Mouse (Mus musculus) small intestine, adult 2 months (tissue): ENCODE measurements at regions not wholly inside any gene's neighbourhood (a gene's known extent, or its start where the extent isn't known, plus 50 kb on each side); places are given as distances from the start of the nearest gene placed in this dataset.

ENCODE experiments used
- H3K27ac ChIP-seq: fragments of 200-500 bp; 2 replicates; pipeline ENCODE4 v1.5.1; 2012; ENCODE audit warnings: low read depth, low read length, control low read depth, inconsistent platforms; ENCODE audit not compliant: insufficient read depth
- H3K27me3 ChIP-seq: fragments of 200-500 bp; 2 replicates; pipeline ENCODE4 v1.6.1; 2012; ENCODE audit warnings: mild to moderate bottlenecking, moderate library complexity, low read length, inconsistent platforms; ENCODE audit not compliant: control insufficient read depth, insufficient read depth
- H3K36me3 ChIP-seq: fragments of 200-500 bp; 2 replicates; pipeline ENCODE4 v1.6.1; 2012; ENCODE audit warnings: mild to moderate bottlenecking, low read length, control low read depth, inconsistent platforms; ENCODE audit not compliant: control insufficient read depth, insufficient read depth
- H3K4me1 ChIP-seq: fragments of 200-500 bp; 2 replicates; pipeline ENCODE4 v1.6.1; 2012; ENCODE audit warnings: low read length, inconsistent platforms, mixed read lengths; ENCODE audit not compliant: control insufficient read depth, insufficient read depth, insufficient read length
- H3K4me3 ChIP-seq: fragments of 200-500 bp; 2 replicates; pipeline ENCODE4 v1.5.1; 2012; ENCODE audit warnings: low read depth, mild to moderate bottlenecking, control low read depth, inconsistent platforms, low read length, moderate library complexity
- CTCF ChIP-seq: fragments of 200-500 bp; IDR thresholded peaks from 2 replicates; pipeline ENCODE4 v1.5.1; 2012; ENCODE audit warnings: low read depth, mild to moderate bottlenecking, control low read depth, inconsistent platforms, low read length, moderate library complexity, mixed read lengths; ENCODE audit not compliant: insufficient replicate concordance, insufficient read length; ENCODE audit errors: extremely low read depth
- POLR2A ChIP-seq: fragments of 200-500 bp; IDR thresholded peaks from 2 replicates; pipeline ENCODE4 v1.6.1; 2012; ENCODE audit warnings: low read depth, mild to moderate bottlenecking, control low read depth, inconsistent platforms, low read length, moderate library complexity
- WGBS: fragments of 180-500 bp; shearing (Covaris S2); methylation state at CpG from one replicate; pipeline ENCODE4 v1.1.7; 2018; 5-methylcytosine and 5-hydroxymethylcytosine counted together

- no peaks in the 10 kb centered on the region for H3K36me3 ChIP-seq
- 66% methylated on average over 4 of the region's 4 CpGs for WGBS
- no peak overlapping the region for H3K4me3 ChIP-seq
- H3K4me1 ChIP-seq: no peaks in the 10 kb centered on the region
- no peak for TF ChIP-seq CTCF
- TF ChIP-seq POLR2A: no peak
- H3K27me3 ChIP-seq: no peaks in the 10 kb centered on the region
- H3K27ac ChIP-seq: no peak overlapping the region
Observed at GRCm38 (mm10) chr3:119915984-119916865, 132.0 kb upstream of the Ptbp2 start.

DNA sequence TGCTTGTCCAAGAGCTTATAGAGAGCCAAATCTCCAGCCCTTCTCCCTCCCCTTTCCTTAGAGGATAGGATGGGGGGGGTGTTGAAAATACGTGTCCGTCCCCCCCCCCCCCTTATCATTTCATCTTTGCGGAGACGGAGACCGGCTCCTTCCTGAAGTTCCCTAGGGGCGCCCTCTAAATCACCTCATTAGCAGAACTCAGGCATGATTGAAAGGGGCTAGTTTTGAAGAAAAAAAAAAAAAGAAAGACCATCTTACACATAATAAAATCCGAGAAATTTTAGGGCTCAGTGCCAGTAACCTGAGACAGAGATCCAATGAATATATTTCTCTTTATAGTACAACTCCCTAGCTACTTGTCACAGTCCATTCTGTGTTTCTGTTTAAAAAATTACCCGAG lies 127.3 kb upstream of the Ptbp2 start:
- H3K4me1 ChIP-seq: no peaks in the 10 kb centered on the region
- no peaks in the 10 kb centered on the region for H3K36me3 ChIP-seq
- 69% methylated on average over 8 of the region's 8 CpGs for WGBS
- H3K27ac ChIP-seq: no peak overlapping the region
- TF ChIP-seq POLR2A (no peak), CTCF (no peak)
- H3K27me3 ChIP-seq: no peaks in the 10 kb centered on the region
- H3K4me3 ChIP-seq: no peak overlapping the region

DNA sequence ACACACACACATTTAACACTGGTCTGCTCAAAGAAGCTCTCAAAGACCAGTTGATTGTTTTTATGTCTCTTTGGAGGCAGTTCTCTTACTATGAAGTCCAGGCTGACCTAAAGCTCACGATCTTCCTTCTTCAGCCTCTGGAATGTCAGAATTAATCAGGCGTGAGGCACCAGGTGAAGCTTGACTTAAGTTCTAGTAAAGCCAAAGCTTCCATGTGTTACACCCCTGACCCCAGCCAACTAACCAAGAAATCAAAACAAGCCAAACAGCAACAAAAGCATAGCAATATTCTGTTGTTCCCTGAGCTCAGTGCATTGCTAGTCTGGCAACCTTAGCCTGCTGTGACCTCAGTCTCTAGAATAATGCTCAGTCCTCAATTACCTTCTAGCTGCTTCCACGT lies 120.0 kb upstream of the Ptbp2 start:
- WGBS: 62% methylated on average over 3 of the region's 3 CpGs
- no peaks in the 10 kb centered on the region for H3K4me1 ChIP-seq
- no peak overlapping the region for H3K27ac ChIP-seq
- no peaks in the 10 kb centered on the region for H3K27me3 ChIP-seq
- no peaks in the 10 kb centered on the region for H3K36me3 ChIP-seq
- no peak overlapping the region for H3K4me3 ChIP-seq
- no peak for TF ChIP-seq CTCF
- no peak for TF ChIP-seq POLR2A

- Histone ChIP-seq H3K4me1 (no peaks in the 10 kb centered on the region), H3K27ac (no peak overlapping the region), H3K27me3 (no peaks in the 10 kb centered on the region), H3K4me3 (no peak overlapping the region), H3K36me3 (no peaks in the 10 kb centered on the region)
- 78% methylated on average over 3 of the region's 3 CpGs for WGBS
- TF ChIP-seq CTCF (no peak), POLR2A (no peak)
Observed at GRCm38 (mm10) chr3:119895141-119895540, 110.9 kb upstream of the Ptbp2 start.

GRCm38 (mm10) chr3:119894035-119894434 lies 109.8 kb upstream of the Ptbp2 start:
- no peak overlapping the region for H3K4me3 ChIP-seq
- TF ChIP-seq POLR2A (no peak), CTCF (no peak)
- H3K27me3 ChIP-seq: no peaks in the 10 kb centered on the region
- no peaks in the 10 kb centered on the region for H3K36me3 ChIP-seq
- H3K4me1 ChIP-seq: no peaks in the 10 kb centered on the region
- 58% methylated on average over 10 of the region's 10 CpGs for whole genome bisulfite sequencing
- H3K27ac ChIP-seq: no peak overlapping the region

GRCm38 (mm10) chr3:119893165-119893910 lies 109.1 kb upstream of the Ptbp2 start:
- Histone ChIP-seq H3K36me3 (no peaks in the 10 kb centered on the region), H3K4me3 (no peak overlapping the region), H3K27me3 (no peaks in the 10 kb centered on the region), H3K4me1 (no peaks in the 10 kb centered on the region), H3K27ac (no peak overlapping the region)
- no peak for TF ChIP-seq CTCF
- TF ChIP-seq POLR2A: no peak
- WGBS: 24% methylated on average over 20 of the region's 20 CpGs

GRCm38 (mm10) chr3:119892533-119893164 lies 108.4 kb upstream of the Ptbp2 start:
- WGBS: 86% methylated on average over 9 of the region's 9 CpGs

More at GRCm38 (mm10) chr3:119892533-119893164, 108.4 kb upstream of the Ptbp2 start:
- Histone ChIP-seq H3K36me3 (no peaks in the 10 kb centered on the region), H3K27me3 (no peaks in the 10 kb centered on the region), H3K4me3 (no peak overlapping the region), H3K4me1 (no peaks in the 10 kb centered on the region), H3K27ac (no peak overlapping the region)
- TF ChIP-seq POLR2A: no peak
- no peak for TF ChIP-seq CTCF
